Mouse (Mus musculus) cerebellum, postnatal 36 days (tissue): Measurements from ENCODE around the gene Gm49373.
"Not testable (repeated sequence)": the region's sequence is repeated elsewhere in the genome, so short reads cannot be mapped to it uniquely, and the experiment has no call there.

Experiments used
- DNase-seq, 2 experiments: peaks; one replicate each; pipeline ENCODE4 v3.0.0; 2021 to 2022; ENCODE audit warnings: mixed read lengths in 2 of 2

Gm49373 gene

GRCm38 (mm10) chr9:21072641-21073040, 255 bp downstream of the Gm49373 start:
- no peak for DNase-seq

GRCm38 (mm10) chr9:21067006-21067684, 5.8 kb downstream of the Gm49373 start, which contains the start of gene Zglp1:
Gene Zglp1 (minus strand): TSS chr9:21067093.
- no peak for DNase-seq

- no peak for DNase-seq
Observed at GRCm38 (mm10) chr9:21062928-21063327, 10.0 kb downstream of the Gm49373 start.

- DNase-seq, result no peak
Observed at GRCm38 (mm10) chr9:21051578-21051977, 21.3 kb downstream of the Gm49373 start.

- DNase-seq, result no peak
Observed at GRCm38 (mm10) chr9:21045235-21045634, 27.7 kb downstream of the Gm49373 start.

- not testable (repeated sequence) for DNase-seq
Observed at GRCm38 (mm10) chr9:21044785-21045184, 28.1 kb downstream of the Gm49373 start.

GRCm38 (mm10) chr9:21043563-21043962, 29.3 kb downstream of the Gm49373 start:
- DNase-seq, result no peak

GRCm38 (mm10) chr9:21041308-21041707, 31.6 kb downstream of the Gm49373 start:
- no peak for DNase-seq

GRCm38 (mm10) chr9:21039779-21040178, 33.1 kb downstream of the Gm49373 start:
- DNase-seq, result no peak

- DNase-seq, result peak; percentile 23 to 25
Observed at GRCm38 (mm10) chr9:21037481-21037891, 35.4 kb downstream of the Gm49373 start.

GRCm38 (mm10) chr9:21036666-21037065, 36.2 kb downstream of the Gm49373 start:
- no peak for DNase-seq

- DNase-seq, result no peak
Observed at GRCm38 (mm10) chr9:21036161-21036560, 36.7 kb downstream of the Gm49373 start.

GRCm38 (mm10) chr9:21035586-21035985, 37.3 kb downstream of the Gm49373 start:
- no peak for DNase-seq

- DNase-seq, result no peak
Observed at GRCm38 (mm10) chr9:21034481-21035085, 38.3 kb downstream of the Gm49373 start.

- no peak for DNase-seq
Observed at GRCm38 (mm10) chr9:21033136-21033535, 39.8 kb downstream of the Gm49373 start.

GRCm38 (mm10) chr9:21032491-21032890, 40.4 kb downstream of the Gm49373 start:
- DNase-seq, result no peak

GRCm38 (mm10) chr9:21031896-21032351, 41.0 kb downstream of the Gm49373 start, which contains the start of gene Icam5:
Gene Icam5 (plus strand): TSS chr9:21032073.
- no peak for DNase-seq

- DNase-seq, result peak; percentile 15 to 27
Observed at GRCm38 (mm10) chr9:21031251-21031895, 41.5 kb downstream of the Gm49373 start.

GRCm38 (mm10) chr9:21030781-21031250, 42.1 kb downstream of the Gm49373 start:
- DNase-seq, result peak; percentile 76 to 78

GRCm38 (mm10) chr9:21030055-21030600, 42.8 kb downstream of the Gm49373 start:
- DNase-seq, result no peak

- peak; percentile 58 to 66 for DNase-seq
Observed at GRCm38 (mm10) chr9:21029291-21030054, 43.4 kb downstream of the Gm49373 start, which contains the start of gene Icam4. Gene Icam4 (plus strand): TSS chr9:21029373.

- no peak for DNase-seq
Observed at GRCm38 (mm10) chr9:21028560-21029110, 44.3 kb downstream of the Gm49373 start.
